Mouse (Mus musculus) CD4-positive helper T cell, adult 2 months (primary cell): ENCODE measurements around the gene Nlrp9b.
"Not testable (repeated sequence)": the region's sequence is repeated elsewhere in the genome, so short reads cannot be mapped to it uniquely, and the experiment has no call there.

Source experiments
- DNase-seq: peaks from one replicate; pipeline ENCODE4 v3.0.0-alpha.2; 2012; ENCODE audit warnings: low read depth, missing footprints, low spot score

The Nlrp9b gene

DNA sequence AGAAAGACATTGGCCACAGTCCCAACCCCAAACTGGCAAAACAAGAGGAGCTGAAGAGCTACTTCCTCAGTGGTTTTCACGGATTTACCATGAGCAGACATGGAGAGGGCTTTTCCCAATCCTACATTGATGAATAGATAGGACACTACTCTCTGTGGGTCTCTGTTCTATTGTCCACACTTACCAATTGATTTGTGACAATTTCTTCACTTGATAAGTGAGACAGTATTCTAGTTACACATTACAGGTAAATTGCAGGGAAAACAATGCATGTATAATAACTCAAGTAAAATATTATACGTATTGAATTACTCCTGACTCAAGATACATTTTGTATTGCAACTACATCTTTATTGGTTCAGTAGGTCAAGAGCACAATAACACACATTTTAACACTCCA, 131.2 kb downstream of the Nlrp9b start, which contains the start of gene Gm16442:
Gm16442 (minus strand) TSS at position 101 of the 400 bp plus-strand sequence.
- not testable (repeated sequence) for DNase-seq
